In the genomic region with DNA sequence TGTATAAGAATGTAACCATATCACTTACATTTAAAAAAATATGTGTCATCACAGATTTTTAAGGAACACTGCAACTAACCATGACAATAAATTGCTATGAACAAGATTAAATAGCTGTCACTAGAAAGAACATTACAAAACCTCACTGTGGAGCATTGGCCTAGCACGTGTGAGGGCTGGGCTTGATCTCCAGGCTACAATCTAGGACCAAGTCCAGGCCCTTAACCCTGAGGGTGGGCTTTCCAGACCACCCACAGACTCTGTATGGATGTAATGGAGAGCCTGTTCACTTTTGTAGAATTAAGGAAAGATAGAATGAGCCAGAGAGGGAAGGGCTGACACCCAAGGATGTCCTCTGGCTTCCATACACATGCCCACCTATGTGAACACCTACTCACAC, we compare ENCODE assay signal across 24 mouse cellular contexts. TPM values are rescaled to one million over a fixed set of nuclear protein-coding genes. Genes with fewer than 3 reads are reported as not detected.
"Had no signal": no experiment of that assay in that cellular context is flagged by ENCODE, and none has a peak within 500 bp of the region (broad histone marks: within the 10 kb centered on the region; RNA-seq: fewer than 3 reads in every experiment).

No protein-coding gene starts in this region.

- H3K4me2 ChIP-seq: liver, embryonic 13.5 days; liver, embryonic 15.5 days; midbrain, embryonic 11.5 days; midbrain, embryonic 13.5 days; midbrain, embryonic 15.5 days; neural tube, embryonic 12.5 days; stomach, embryonic 15.5 days had no signal

- ATAC-seq: liver, postnatal 0 days; midbrain, embryonic 13.5 days; midbrain, embryonic 15.5 days had no signal

- H3K4me3 ChIP-seq: liver, embryonic 13.5 days; liver, embryonic 15.5 days; megakaryocyte, embryonic 14.5 days; midbrain, embryonic 13.5 days; midbrain, embryonic 15.5 days; neural tube, embryonic 12.5 days; stomach, embryonic 15.5 days had no signal

- H3K27ac ChIP-seq: liver, embryonic 13.5 days; liver, embryonic 15.5 days; macrophage; midbrain, embryonic 13.5 days; midbrain, embryonic 15.5 days; neural tube, embryonic 12.5 days; stomach, embryonic 15.5 days; stomach, postnatal 0 days had no signal

- H3K9ac ChIP-seq: liver, embryonic 13.5 days; liver, embryonic 15.5 days; liver, postnatal 0 days; midbrain, embryonic 13.5 days; midbrain, embryonic 15.5 days; neural tube, embryonic 12.5 days; stomach, embryonic 15.5 days had no signal

- H3K27me3 ChIP-seq: liver, embryonic 13.5 days; liver, embryonic 15.5 days; midbrain, embryonic 13.5 days; midbrain, embryonic 15.5 days; neural tube, embryonic 12.5 days; stomach, embryonic 15.5 days had no signal

- H3K9me3 ChIP-seq: liver, embryonic 13.5 days; liver, embryonic 15.5 days; megakaryocyte, embryonic 14.5 days; midbrain, embryonic 13.5 days; midbrain, embryonic 15.5 days; neural tube, embryonic 12.5 days; stomach, embryonic 15.5 days had no signal

- H3K4me1 ChIP-seq: liver, embryonic 13.5 days; liver, embryonic 15.5 days; megakaryocyte, embryonic 14.5 days; midbrain, embryonic 13.5 days; midbrain, embryonic 15.5 days; neural tube, embryonic 12.5 days; stomach, embryonic 15.5 days had no signal

- DNase-seq: liver, embryonic 13.5 days; liver, postnatal 0 days; lung, adult 2 months; right cerebral cortex, postnatal 14 days; thymus, adult 2 months; thymus, postnatal 25 days; thymus, postnatal 4 days had no signal

- H3K36me3 ChIP-seq: liver, embryonic 13.5 days; liver, embryonic 15.5 days; midbrain, embryonic 13.5 days; midbrain, embryonic 15.5 days; neural tube, embryonic 12.5 days; stomach, embryonic 15.5 days had no signal

RNA-seq across cellular contexts. Expression of a gene that starts 8.4 kb away (rescaled TPM):
- total RNA-seq: monocyte, adult 5-6 weeks; neutrophil, adult 5-6 weeks had no signal
- polyA plus RNA-seq: liver, embryonic 13.5 days; liver, embryonic 15.5 days; liver, postnatal 0 days; macrophage; midbrain, embryonic 11.5 days; midbrain, embryonic 13.5 days; midbrain, embryonic 15.5 days; midbrain, postnatal 0 days; neural tube, embryonic 14.5 days; spleen, adult 2 months had no signal

RNA-seq across cellular contexts. Expression of a gene that starts 27.9 kb away (rescaled TPM):
- total RNA-seq: megakaryocyte progenitor cell, adult 5-6 weeks; midbrain, postnatal 0 days; monocyte, adult 5-6 weeks; neutrophil, adult 5-6 weeks had no signal
- polyA plus RNA-seq: liver, embryonic 13.5 days; liver, embryonic 15.5 days; liver, postnatal 0 days; lung, adult 2 months; macrophage; midbrain, embryonic 11.5 days; midbrain, embryonic 13.5 days; midbrain, embryonic 15.5 days; midbrain, postnatal 0 days; neural tube, embryonic 12.5 days; neural tube, embryonic 14.5 days; spleen, adult 2 months; stomach, embryonic 15.5 days; stomach, postnatal 0 days; testis, adult 2 months; thymus, adult 2 months; urinary bladder, adult 2 months had no signal
